Mouse (Mus musculus): Measurements from ENCODE around the gene Gm20696. TPM values are rescaled to one million over a fixed set of nuclear protein-coding genes. Genes with fewer than 3 reads are reported as not detected.

Gm20696 gene
- total and polyA plus RNA-seq, 2 experiments from 2014 or later, result 2.5 to 3.6 TPM

GRCm38 (mm10) chr6:99212461-99212860 is 454.1 kb downstream of the Gm20696 start:
- no peak overlapping the region for H3K4me2 ChIP-seq (ENCODE audit: low read depth, low read length)
- H3K4me3 ChIP-seq (ENCODE audit: low read length), result no peak overlapping the region
- no peak overlapping the region for H3K9ac ChIP-seq (replicated peaks; ENCODE audit: low read length)
- ATAC-seq (no peak), DNase-seq (ENCODE audit: low spot score) (no peak)
- no peaks in the 10 kb centered on the region for H3K27me3 ChIP-seq (ENCODE audit: insufficient read depth, low read length)
- no peak overlapping the region for H3K27ac ChIP-seq
- H3K36me3 ChIP-seq (ENCODE audit: insufficient read depth, low read length), result no peaks in the 10 kb centered on the region
- H3K9me3 ChIP-seq (ENCODE audit: low read length), result no peaks in the 10 kb centered on the region
- 0 out of 2 replicates have a peak, but pooled peaks cover under 1% of the 10 kb centered on the region for H3K4me1 ChIP-seq (ENCODE audit: insufficient read depth, low read length)
- TF ChIP-seq CTCF (IDR thresholded peaks at IDR 0.05; ENCODE audit: low read depth), result no peak
- 87% methylated on average over 4 of the region's 4 CpGs for WGBS

- Histone ChIP-seq H3K9ac (replicated peaks; ENCODE audit: low read length) (no peak overlapping the region), H3K27me3 (ENCODE audit: insufficient read depth, low read length) (no peaks in the 10 kb centered on the region), H3K36me3 (ENCODE audit: insufficient read depth, low read length) (no peaks in the 10 kb centered on the region), H3K4me3 (ENCODE audit: low read length) (no peak overlapping the region), H3K9me3 (ENCODE audit: low read length) (no peaks in the 10 kb centered on the region), H3K27ac (no peak overlapping the region), H3K4me2 (ENCODE audit: low read depth, low read length) (no peak overlapping the region), H3K4me1 (ENCODE audit: insufficient read depth, low read length) (0 out of 2 replicates have a peak, but pooled peaks cover 5% of the 10 kb centered on the region)
- ATAC-seq (no peak), DNase-seq (ENCODE audit: low spot score) (no peak)
- 85% methylated on average over 5 of the region's 5 CpGs for WGBS
- TF ChIP-seq CTCF (IDR thresholded peaks at IDR 0.05; ENCODE audit: low read depth), result no peak
Measured at GRCm38 (mm10) chr6:99211663-99212333, 454.8 kb downstream of the Gm20696 start.

GRCm38 (mm10) chr6:99210161-99210560 is 456.4 kb downstream of the Gm20696 start:
- Histone ChIP-seq H3K27me3 (ENCODE audit: insufficient read depth, low read length) (no peaks in the 10 kb centered on the region; the same call in 1 of the 2 replicates), H3K9me3 (ENCODE audit: low read length) (no peaks in the 10 kb centered on the region), H3K4me3 (ENCODE audit: low read length) (no peak overlapping the region), H3K27ac (no peak overlapping the region), H3K9ac (replicated peaks; ENCODE audit: low read length) (no peak overlapping the region), H3K36me3 (ENCODE audit: insufficient read depth, low read length) (no peaks in the 10 kb centered on the region), H3K4me1 (ENCODE audit: insufficient read depth, low read length) (0 out of 2 replicates have a peak, but pooled peaks cover 5% of the 10 kb centered on the region), H3K4me2 (ENCODE audit: low read depth, low read length) (no peak overlapping the region)
- WGBS, result 59% methylated on average over 7 of the region's 7 CpGs
- ATAC-seq (no peak), DNase-seq (ENCODE audit: low spot score) (no peak)
- TF ChIP-seq CTCF (IDR thresholded peaks at IDR 0.05; ENCODE audit: low read depth), result no peak

Small RNA genes within 50 kb of the gene (microRNA-seq; reads per million reads assigned to microRNA genes)
- 0 reads per million in 2 experiments for gene Gm22328

Other genes with a start within 250 kb of the Gm20696 start
- 53.6 and 55.2 TPM in 2 replicates for gene Foxp1, start 144.1 kb downstream of the Gm20696 start, total RNA-seq (2014; rRNA removed)
- 50.9 and 54.8 TPM in 2 replicates for gene Foxp1, start 144.1 kb downstream of the Gm20696 start, polyA plus RNA-seq (2015; fragmentation: Nextera tagmentation; extraction: Ambion mirVana)
- gene Eif4e3, start within 50 bp of the Gm20696 start, total RNA-seq (2014; rRNA removed), result 6.5 and 6.7 TPM in 2 replicates
- gene Eif4e3, start within 50 bp of the Gm20696 start, polyA plus RNA-seq (2015; fragmentation: Nextera tagmentation; extraction: Ambion mirVana), result 6.5 and 6.6 TPM in 2 replicates
- 71.2 and 101 TPM in 2 replicates for gene Gpr27, start 25.9 kb upstream of the Gm20696 start, total RNA-seq (2014; rRNA removed)
- gene Gpr27, start 25.9 kb upstream of the Gm20696 start, polyA plus RNA-seq (2015; fragmentation: Nextera tagmentation; extraction: Ambion mirVana), result 18.8 and 19.8 TPM in 2 replicates
- 0.11 TPM in 1 of 2 replicates, not detected in the other for gene Prok2, start 59.6 kb upstream of the Gm20696 start, total RNA-seq (2014; rRNA removed)
- gene Prok2, start 59.6 kb upstream of the Gm20696 start, polyA plus RNA-seq (2015; fragmentation: Nextera tagmentation; extraction: Ambion mirVana), result 0.41 and 0.44 TPM in 2 replicates

Data from hindbrain, postnatal 0 days (tissue).